Mouse (Mus musculus): ENCODE results near the gene Atp6v1e2. TPM values are rescaled to one million over a fixed set of nuclear protein-coding genes. Genes with fewer than 3 reads are reported as not detected.

Gene Atp6v1e2
- polyA plus RNA-seq, 1 experiment from 2014 or later, result not detected

- 57% methylated on average over 7 of the region's 7 CpGs for WGBS
- DNase-seq (ENCODE audit: low spot score) (no peak), ATAC-seq (ENCODE audit: insufficient number of reproducible peaks, low FRiP score, low TSS enrichment, low read depth) (no peak)
- Histone ChIP-seq H3K9ac (ENCODE audit: low read length) (no peak overlapping the region), H3K4me3 (ENCODE audit: low read depth, low read length) (no peak overlapping the region), H3K27ac (replicated peaks; ENCODE audit: low read depth, low read length) (no peak overlapping the region), H3K9me3 (ENCODE audit: control insufficient read depth, low read length) (no peaks in the 10 kb centered on the region), H3K36me3 (ENCODE audit: control insufficient read depth, insufficient read depth, low read length) (no peaks in the 10 kb centered on the region), H3K4me1 (ENCODE audit: control insufficient read depth, insufficient read depth, low read length) (no peaks in the 10 kb centered on the region), H3K27me3 (ENCODE audit: control insufficient read depth, insufficient read depth, low read length) (no peaks in the 10 kb centered on the region), H3K4me2 (ENCODE audit: low read depth, severe bottlenecking) (no peak overlapping the region)
These were observed 9.0 kb downstream of the Atp6v1e2 start for GRCm38 (mm10) chr17:86938683-86939082.

GRCm38 (mm10) chr17:86937497-86938155, 10.1 kb downstream of the Atp6v1e2 start:
- no peaks in the 10 kb centered on the region for H3K9me3 ChIP-seq (ENCODE audit: control insufficient read depth, low read length)
- H3K4me2 ChIP-seq (ENCODE audit: low read depth, severe bottlenecking), result peak overlapping the region; percentile 51
- no peaks in the 10 kb centered on the region for H3K4me1 ChIP-seq (ENCODE audit: control insufficient read depth, insufficient read depth, low read length)
- WGBS, result 4% methylated on average over 20 of the region's 20 CpGs
- no peaks in the 10 kb centered on the region for H3K36me3 ChIP-seq (ENCODE audit: control insufficient read depth, insufficient read depth, low read length)
- no peak overlapping the region for H3K27ac ChIP-seq (replicated peaks; ENCODE audit: low read depth, low read length)
- H3K4me3 ChIP-seq (ENCODE audit: low read depth, low read length), result peak overlapping the region; percentile 25
- ATAC-seq (ENCODE audit: insufficient number of reproducible peaks, low FRiP score, low TSS enrichment, low read depth) (peak; percentile 79), DNase-seq (ENCODE audit: low spot score) (peak; percentile 61)
- no peak overlapping the region for H3K9ac ChIP-seq (ENCODE audit: low read length)
- H3K27me3 ChIP-seq (ENCODE audit: control insufficient read depth, insufficient read depth, low read length), result no peaks in the 10 kb centered on the region

GRCm38 (mm10) chr17:86937064-86937463, 10.6 kb downstream of the Atp6v1e2 start:
- Histone ChIP-seq H3K4me2 (ENCODE audit: low read depth, severe bottlenecking) (no peak overlapping the region), H3K9me3 (ENCODE audit: control insufficient read depth, low read length) (no peaks in the 10 kb centered on the region), H3K4me1 (ENCODE audit: control insufficient read depth, insufficient read depth, low read length) (no peaks in the 10 kb centered on the region), H3K4me3 (ENCODE audit: low read depth, low read length) (no peak overlapping the region), H3K27ac (replicated peaks; ENCODE audit: low read depth, low read length) (no peak overlapping the region), H3K36me3 (ENCODE audit: control insufficient read depth, insufficient read depth, low read length) (no peaks in the 10 kb centered on the region), H3K9ac (ENCODE audit: low read length) (no peak overlapping the region), H3K27me3 (ENCODE audit: control insufficient read depth, insufficient read depth, low read length) (no peaks in the 10 kb centered on the region)
- 71% methylated on average over 2 of the region's 2 CpGs for WGBS
- ATAC-seq (ENCODE audit: insufficient number of reproducible peaks, low FRiP score, low TSS enrichment, low read depth) (no peak), DNase-seq (ENCODE audit: low spot score) (no peak)

GRCm38 (mm10) chr17:86932896-86933295, 14.8 kb downstream of the Atp6v1e2 start:
- WGBS, result 39% methylated on average over 5 of the region's 5 CpGs
- H3K9ac ChIP-seq (ENCODE audit: low read length), result no peak overlapping the region
- H3K4me2 ChIP-seq (ENCODE audit: low read depth, severe bottlenecking), result no peak overlapping the region
- H3K27ac ChIP-seq (replicated peaks; ENCODE audit: low read depth, low read length), result no peak overlapping the region
- no peak for ATAC-seq (ENCODE audit: insufficient number of reproducible peaks, low FRiP score, low TSS enrichment, low read depth)
- DNase-seq (ENCODE audit: low spot score), result no peak
- H3K27me3 ChIP-seq (ENCODE audit: control insufficient read depth, insufficient read depth, low read length), result no peaks in the 10 kb centered on the region
- no peaks in the 10 kb centered on the region for H3K4me1 ChIP-seq (ENCODE audit: control insufficient read depth, insufficient read depth, low read length)
- H3K9me3 ChIP-seq (ENCODE audit: control insufficient read depth, low read length), result no peaks in the 10 kb centered on the region
- no peaks in the 10 kb centered on the region for H3K36me3 ChIP-seq (ENCODE audit: control insufficient read depth, insufficient read depth, low read length)
- H3K4me3 ChIP-seq (ENCODE audit: low read depth, low read length), result no peak overlapping the region

GRCm38 (mm10) chr17:86929981-86930380, 17.7 kb downstream of the Atp6v1e2 start:
- H3K27me3 ChIP-seq (ENCODE audit: control insufficient read depth, insufficient read depth, low read length), result no peaks in the 10 kb centered on the region
- no peaks in the 10 kb centered on the region for H3K4me1 ChIP-seq (ENCODE audit: control insufficient read depth, insufficient read depth, low read length)
- ATAC-seq (ENCODE audit: insufficient number of reproducible peaks, low FRiP score, low TSS enrichment, low read depth) (no peak), DNase-seq (ENCODE audit: low spot score) (no peak)
- H3K9me3 ChIP-seq (ENCODE audit: control insufficient read depth, low read length), result peaks cover 2% of the 10 kb centered on the region; the same call in 1 of the 2 replicates
- H3K27ac ChIP-seq (replicated peaks; ENCODE audit: low read depth, low read length), result no peak overlapping the region
- no peak overlapping the region for H3K4me2 ChIP-seq (ENCODE audit: low read depth, severe bottlenecking)
- no peaks in the 10 kb centered on the region for H3K36me3 ChIP-seq (ENCODE audit: control insufficient read depth, insufficient read depth, low read length)
- H3K4me3 ChIP-seq (ENCODE audit: low read depth, low read length), result no peak overlapping the region
- no peak overlapping the region for H3K9ac ChIP-seq (ENCODE audit: low read length)

GRCm38 (mm10) chr17:86929355-86929754, 18.3 kb downstream of the Atp6v1e2 start:
- Histone ChIP-seq H3K27me3 (ENCODE audit: control insufficient read depth, insufficient read depth, low read length) (no peaks in the 10 kb centered on the region), H3K36me3 (ENCODE audit: control insufficient read depth, insufficient read depth, low read length) (no peaks in the 10 kb centered on the region), H3K4me2 (ENCODE audit: low read depth, severe bottlenecking) (no peak overlapping the region), H3K9ac (ENCODE audit: low read length) (no peak overlapping the region), H3K4me3 (ENCODE audit: low read depth, low read length) (no peak overlapping the region), H3K4me1 (ENCODE audit: control insufficient read depth, insufficient read depth, low read length) (no peaks in the 10 kb centered on the region), H3K9me3 (ENCODE audit: control insufficient read depth, low read length) (peaks cover 2% of the 10 kb centered on the region; the same call in 1 of the 2 replicates), H3K27ac (replicated peaks; ENCODE audit: low read depth, low read length) (no peak overlapping the region)
- whole genome bisulfite sequencing, result 80% methylated on average over 6 of the region's 6 CpGs
- ATAC-seq (ENCODE audit: insufficient number of reproducible peaks, low FRiP score, low TSS enrichment, low read depth) (no peak), DNase-seq (ENCODE audit: low spot score) (no peak)

- H3K4me3 ChIP-seq (ENCODE audit: low read depth, low read length), result no peak overlapping the region
- H3K9me3 ChIP-seq (ENCODE audit: control insufficient read depth, low read length), result peaks cover 2% of the 10 kb centered on the region; the same call in 1 of the 2 replicates
- no peak overlapping the region for H3K9ac ChIP-seq (ENCODE audit: low read length)
- no peaks in the 10 kb centered on the region for H3K36me3 ChIP-seq (ENCODE audit: control insufficient read depth, insufficient read depth, low read length)
- H3K27ac ChIP-seq (replicated peaks; ENCODE audit: low read depth, low read length), result no peak overlapping the region
- no peaks in the 10 kb centered on the region for H3K27me3 ChIP-seq (ENCODE audit: control insufficient read depth, insufficient read depth, low read length)
- 88% methylated on average over 3 of the region's 3 CpGs for WGBS
- peaks cover 11% of the 10 kb centered on the region for H3K4me1 ChIP-seq (ENCODE audit: control insufficient read depth, insufficient read depth, low read length)
- ATAC-seq (ENCODE audit: insufficient number of reproducible peaks, low FRiP score, low TSS enrichment, low read depth) (no peak), DNase-seq (ENCODE audit: low spot score) (no peak)
- H3K4me2 ChIP-seq (ENCODE audit: low read depth, severe bottlenecking), result no peak overlapping the region
These were observed 20.9 kb downstream of the Atp6v1e2 start for GRCm38 (mm10) chr17:86926836-86927235.

GRCm38 (mm10) chr17:86924679-86925078, 23.0 kb downstream of the Atp6v1e2 start:
- Histone ChIP-seq H3K4me1 (ENCODE audit: control insufficient read depth, insufficient read depth, low read length) (peaks cover 11% of the 10 kb centered on the region), H3K9ac (ENCODE audit: low read length) (no peak overlapping the region), H3K36me3 (ENCODE audit: control insufficient read depth, insufficient read depth, low read length) (no peaks in the 10 kb centered on the region), H3K9me3 (ENCODE audit: control insufficient read depth, low read length) (peaks cover 2% of the 10 kb centered on the region; the same call in 1 of the 2 replicates), H3K27me3 (ENCODE audit: control insufficient read depth, insufficient read depth, low read length) (no peaks in the 10 kb centered on the region), H3K4me3 (ENCODE audit: low read depth, low read length) (no peak overlapping the region), H3K27ac (replicated peaks; ENCODE audit: low read depth, low read length) (no peak overlapping the region), H3K4me2 (ENCODE audit: low read depth, severe bottlenecking) (no peak overlapping the region)
- no peak for DNase-seq (ENCODE audit: low spot score)
- ATAC-seq (ENCODE audit: insufficient number of reproducible peaks, low FRiP score, low TSS enrichment, low read depth), result no peak
- 80% methylated on average over 3 of the region's 3 CpGs for WGBS

GRCm38 (mm10) chr17:86919729-86920128, 28.0 kb downstream of the Atp6v1e2 start:
- no peak for DNase-seq (ENCODE audit: low spot score)
- H3K27me3 ChIP-seq (ENCODE audit: control insufficient read depth, insufficient read depth, low read length), result no peaks in the 10 kb centered on the region
- 91% methylated on average over 11 of the region's 11 CpGs for WGBS
- no peak for ATAC-seq (ENCODE audit: insufficient number of reproducible peaks, low FRiP score, low TSS enrichment, low read depth)
- H3K9ac ChIP-seq (ENCODE audit: low read length), result no peak overlapping the region
- no peak overlapping the region for H3K4me3 ChIP-seq (ENCODE audit: low read depth, low read length)
- H3K4me1 ChIP-seq (ENCODE audit: control insufficient read depth, insufficient read depth, low read length), result peaks cover 11% of the 10 kb centered on the region
- no peaks in the 10 kb centered on the region for H3K9me3 ChIP-seq (ENCODE audit: control insufficient read depth, low read length)
- H3K36me3 ChIP-seq (ENCODE audit: control insufficient read depth, insufficient read depth, low read length), result no peaks in the 10 kb centered on the region
- no peak overlapping the region for H3K27ac ChIP-seq (replicated peaks; ENCODE audit: low read depth, low read length)
- H3K4me2 ChIP-seq (ENCODE audit: low read depth, severe bottlenecking), result no peak overlapping the region
